Mouse (Mus musculus) midbrain, embryonic 14.5 days (tissue): ENCODE data around the gene Nudt21. TPM values are rescaled to one million over a fixed set of nuclear protein-coding genes. Genes with fewer than 3 reads are reported as not detected.

ENCODE experiments used
- ATAC-seq: fragments of 200-750 bp; cut with Nextera tagmentation; 2 replicates; pipeline ENCODE4 v1.8.0; 2017; ENCODE audit warnings: moderate number of reproducible peaks, moderate library complexity; ENCODE audit not compliant: low FRiP score, low TSS enrichment
- DNase-seq: peaks from one replicate; pipeline ENCODE4 v3.0.0-alpha.2; 2015
- H3K27ac ChIP-seq: fragments of 300-500 bp; sonication (generic); replicated peaks from 2 replicates; pipeline ENCODE4 v1.5.1; 2014; ENCODE audit warnings: mild to moderate bottlenecking, low read depth, low read length, moderate library complexity
- H3K27me3 ChIP-seq: fragments of 300-500 bp; sonication (generic); 2 replicates; pipeline ENCODE4 v1.6.1; 2014; ENCODE audit warnings: low read length, control low read depth, mixed read lengths; ENCODE audit not compliant: control insufficient read depth, insufficient read depth
- H3K36me3 ChIP-seq: fragments of 300-500 bp; sonication (generic); 2 replicates; pipeline ENCODE4 v1.6.1; 2014; ENCODE audit warnings: low read length, control low read depth; ENCODE audit not compliant: control insufficient read depth, insufficient read depth
- H3K4me1 ChIP-seq: fragments of 300-500 bp; sonication (generic); 2 replicates; pipeline ENCODE4 v1.6.1; 2014; ENCODE audit warnings: mild to moderate bottlenecking, antibody characterized with exemption, low read length, control low read depth; ENCODE audit not compliant: control insufficient read depth, insufficient read depth
- H3K4me2 ChIP-seq: fragments of 300-500 bp; sonication (generic); 2 replicates; pipeline ENCODE4 v1.6.1; 2014; ENCODE audit warnings: mild to moderate bottlenecking, low read length, moderate library complexity
- H3K4me3 ChIP-seq: fragments of 300-500 bp; sonication (generic); replicated peaks from 2 replicates; pipeline ENCODE4 v1.5.1; 2014; ENCODE audit warnings: low read depth, low read length
- H3K9ac ChIP-seq: fragments of 300-500 bp; sonication (generic); replicated peaks from 2 replicates; pipeline ENCODE4 v1.6.1; 2014; ENCODE audit warnings: mild to moderate bottlenecking, low read length, moderate library complexity
- H3K9me3 ChIP-seq: fragments of 300-500 bp; sonication (generic); 2 replicates; pipeline ENCODE4 v1.6.1; 2016; ENCODE audit warnings: low read length, control low read depth, mixed read lengths; ENCODE audit not compliant: control insufficient read depth
- WGBS: fragments of 180-500 bp; shearing (Covaris S2); extraction: QIAGEN DNeasy Blood & Tissue Kit; methylation state at CpG from one replicate; pipeline ENCODE4 v1.1.7; 2014; 5-methylcytosine and 5-hydroxymethylcytosine counted together
- polyA plus RNA-seq: library from polyadenylated mRNA; unstranded; fragments of >200 nt; fragmentation: Nextera tagmentation; extraction: Ambion mirVana; gene quantifications from 2 replicates; pipeline ENCODE4 v1.2.1, GENCODE M21; 2014

The Nudt21 gene
- 99.1 and 120 TPM in 2 replicates for polyA plus RNA-seq

DNA sequence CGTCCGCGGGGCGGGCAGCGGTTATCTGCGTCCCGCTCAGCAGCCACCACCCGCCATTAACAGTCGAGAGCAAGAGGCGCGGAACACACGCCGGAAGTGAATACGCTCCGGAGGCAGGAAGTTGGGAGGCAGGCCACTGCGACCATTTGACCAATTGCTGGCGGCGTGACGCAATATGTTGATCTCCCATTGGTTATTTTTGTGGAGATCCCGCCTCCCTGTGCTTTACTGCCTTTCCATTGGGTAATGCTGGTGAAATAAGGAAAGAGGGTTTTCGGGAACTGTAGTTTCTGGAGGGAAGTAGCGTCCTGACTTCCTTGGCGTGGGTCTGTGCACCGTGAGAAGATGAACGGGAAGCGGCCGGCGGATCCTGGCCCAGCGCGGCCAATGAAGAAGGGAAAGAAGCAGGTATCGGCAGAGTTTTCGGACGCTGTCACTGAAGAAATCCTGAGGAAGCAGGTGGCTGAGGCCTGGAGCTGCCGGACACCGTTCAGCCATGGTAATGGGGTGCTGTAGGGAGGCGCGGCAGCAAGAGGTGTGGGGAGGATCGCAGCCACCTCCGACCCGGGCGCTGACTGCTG lies at the start of gene Nudt21, which contains the start of gene Ogfod1:
Gene Nudt21 (minus strand): TSS at position 88 of the 581 bp plus-strand sequence.
Gene Ogfod1 (plus strand): TSS at position 255 of the 581 bp plus-strand sequence.
- DNase-seq (peak; percentile 99), ATAC-seq (peak; percentile 100)
- H3K9me3 ChIP-seq, result no peaks in the 10 kb centered on the region

DNA sequence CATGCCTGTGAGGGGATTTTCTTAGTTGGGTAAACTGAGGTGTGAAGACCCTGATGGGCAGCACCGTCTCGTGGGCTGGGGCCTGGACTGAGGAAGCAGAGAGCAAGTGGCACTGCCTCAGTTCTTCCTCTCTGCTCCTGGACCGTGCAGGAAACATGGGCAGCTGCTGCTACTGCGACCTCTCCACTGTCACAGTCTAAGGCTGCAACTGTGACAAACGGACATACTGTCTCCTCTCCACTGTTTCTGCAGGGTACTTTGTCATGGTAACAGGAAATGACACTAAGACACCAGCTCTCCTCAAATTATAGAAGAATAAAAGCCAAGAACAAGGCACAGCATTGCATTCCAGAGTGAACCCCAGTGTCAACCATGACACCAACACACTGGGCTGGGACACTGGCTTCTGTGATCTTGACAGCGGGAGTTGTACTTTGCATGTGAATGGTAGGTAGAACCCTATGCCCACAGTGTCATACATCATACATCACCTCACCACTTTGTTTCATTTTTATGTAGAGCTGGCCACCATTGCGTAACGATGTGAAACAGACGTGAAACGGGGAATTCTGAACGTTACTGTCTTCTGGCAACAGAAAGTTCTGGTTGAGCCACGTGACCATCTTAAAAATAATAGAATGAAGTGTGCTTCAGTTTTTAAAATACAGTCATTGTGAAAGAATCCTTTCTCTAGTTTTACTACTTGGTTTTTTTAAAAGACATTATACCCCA lies 39.8 kb upstream of the Nudt21 start:
- H3K27me3 ChIP-seq, result no peaks in the 10 kb centered on the region
- peaks cover 41% of the 10 kb centered on the region for H3K36me3 ChIP-seq
- no peak overlapping the region for H3K9ac ChIP-seq
- H3K4me3 ChIP-seq, result no peak overlapping the region
- 79% methylated on average over 12 of the region's 12 CpGs for WGBS
- H3K27ac ChIP-seq, result no peak overlapping the region
- no peaks in the 10 kb centered on the region for H3K4me1 ChIP-seq
- ATAC-seq (no peak), DNase-seq (no peak)
- H3K4me2 ChIP-seq, result no peak overlapping the region
- H3K9me3 ChIP-seq, result no peaks in the 10 kb centered on the region

More for the DNA sequence above, at the start of gene Nudt21, which contains the start of gene Ogfod1:
- Histone ChIP-seq H3K4me1 (peaks cover 22% of the 10 kb centered on the region), H3K36me3 (0 out of 2 replicates have a peak, but pooled peaks cover 7% of the 10 kb centered on the region), H3K4me2 (peak within 1 kb of the TSS; percentile 94), H3K27me3 (no peaks in the 10 kb centered on the region), H3K27ac (peak within 1 kb of the TSS; percentile 76), H3K9ac (peak within 1 kb of the TSS; percentile 64), H3K4me3 (peak within 1 kb of the TSS; percentile 84)
- WGBS, result under 1% methylated on average over 40 of the region's 41 CpGs

DNA sequence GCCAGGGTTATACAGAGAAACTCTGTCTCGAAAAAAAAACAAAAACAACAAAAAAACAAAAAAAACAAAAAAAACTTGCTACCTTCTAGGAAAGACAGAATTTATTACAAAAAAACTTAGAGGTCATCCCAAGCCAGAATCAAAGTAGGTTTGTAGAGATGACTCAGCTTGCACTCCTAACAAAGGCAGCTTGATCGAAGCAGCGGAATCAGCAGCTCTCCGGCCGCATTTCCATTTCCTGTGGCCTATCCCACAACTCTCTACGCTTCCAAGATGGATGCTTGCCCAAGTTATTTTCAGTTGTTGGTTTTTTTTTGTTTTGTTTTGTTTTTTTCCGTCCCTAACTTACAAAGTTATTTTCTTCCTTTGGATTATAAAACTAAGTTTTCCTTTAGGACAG lies 32.0 kb upstream of the Nudt21 start:
- no peak for DNase-seq
- Histone ChIP-seq H3K9ac (no peak overlapping the region), H3K4me3 (no peak overlapping the region), H3K36me3 (peaks cover 33% of the 10 kb centered on the region), H3K4me2 (no peak overlapping the region), H3K9me3 (no peaks in the 10 kb centered on the region), H3K4me1 (peaks cover 4% of the 10 kb centered on the region; the same call in 1 of the 2 replicates), H3K27me3 (no peaks in the 10 kb centered on the region), H3K27ac (no peak overlapping the region)
- ATAC-seq, result no peak
- WGBS, result 98% methylated on average over 7 of the region's 7 CpGs

DNA sequence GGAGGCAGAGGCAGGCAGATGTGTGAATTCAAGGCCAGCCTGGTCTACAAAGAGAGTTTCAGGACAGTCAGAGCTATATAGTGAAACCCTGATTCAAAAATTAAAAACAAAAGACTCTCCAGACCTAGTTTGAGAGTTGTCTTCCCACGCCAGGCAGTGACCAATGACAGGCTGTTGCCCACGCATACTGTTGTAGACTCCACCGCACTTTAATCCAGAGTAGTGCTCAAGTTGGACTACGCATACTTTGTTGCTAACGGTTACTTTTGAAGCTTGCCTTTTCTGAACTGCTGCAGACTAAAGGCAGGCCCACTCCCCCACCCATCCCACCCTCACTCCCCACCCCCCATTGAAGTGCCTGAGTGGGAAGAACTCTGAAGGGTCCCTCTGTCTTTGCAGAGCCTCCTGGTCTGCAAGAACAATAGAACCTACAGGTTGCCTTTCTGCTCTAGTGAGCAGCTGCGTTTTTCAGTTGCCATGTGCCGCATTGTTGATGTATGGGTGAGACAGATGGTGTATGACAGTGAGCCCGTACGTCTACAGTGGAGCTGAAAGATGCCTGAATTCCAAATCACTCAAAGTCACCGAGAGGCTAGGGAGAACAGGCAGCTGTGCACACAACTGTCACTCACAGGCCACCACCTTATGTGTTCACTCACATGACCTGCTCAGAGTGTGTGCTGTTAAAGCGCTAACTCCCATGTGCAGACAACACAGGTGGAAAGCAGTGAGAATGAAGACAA lies 29.5 kb upstream of the Nudt21 start:
- H3K9me3 ChIP-seq, result no peaks in the 10 kb centered on the region
- H3K4me2 ChIP-seq, result no peak overlapping the region
- WGBS, result 8% methylated on average over 11 of the region's 11 CpGs
- peaks cover 39% of the 10 kb centered on the region for H3K36me3 ChIP-seq
- peak; percentile 80 for ATAC-seq
- H3K9ac ChIP-seq, result no peak overlapping the region
- no peaks in the 10 kb centered on the region for H3K27me3 ChIP-seq
- peak; percentile 48 for DNase-seq
- H3K4me3 ChIP-seq, result no peak overlapping the region
- peaks cover 4% of the 10 kb centered on the region; the same call in 1 of the 2 replicates for H3K4me1 ChIP-seq
- H3K27ac ChIP-seq, result no peak overlapping the region

DNA sequence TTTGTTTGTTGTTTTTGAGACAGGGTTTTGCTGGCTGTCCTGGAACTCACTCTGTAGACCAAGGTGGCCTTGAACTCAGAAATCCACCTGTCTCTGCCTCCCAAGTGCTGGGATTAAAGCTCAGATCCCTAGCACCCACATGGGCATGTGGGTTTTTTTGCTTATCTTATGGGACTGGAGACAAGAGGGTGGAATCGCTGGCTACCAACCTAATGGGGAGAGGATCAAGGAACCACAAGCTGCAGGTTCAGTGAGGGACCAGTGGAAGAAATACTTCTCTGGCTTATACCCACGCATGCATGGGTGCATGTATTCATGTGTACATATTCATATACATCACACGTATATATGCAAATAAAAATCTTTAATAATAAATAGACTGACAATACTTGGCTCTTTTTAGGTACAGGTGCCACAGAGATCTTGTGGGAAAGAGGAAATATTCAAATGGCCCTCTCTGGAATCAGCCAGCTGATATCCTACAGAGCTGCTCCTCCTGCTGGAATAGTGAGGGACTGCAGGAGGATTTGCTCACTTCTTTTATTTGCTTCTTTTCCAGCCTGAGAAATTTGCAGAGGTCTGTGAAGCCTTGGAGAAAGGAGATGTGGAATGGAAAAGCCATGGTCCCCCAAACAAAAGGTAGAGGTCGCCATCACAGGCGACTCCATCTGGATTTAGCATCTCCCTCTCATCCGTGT lies 20.5 kb upstream of the Nudt21 start:
- no peak for ATAC-seq

DNA sequence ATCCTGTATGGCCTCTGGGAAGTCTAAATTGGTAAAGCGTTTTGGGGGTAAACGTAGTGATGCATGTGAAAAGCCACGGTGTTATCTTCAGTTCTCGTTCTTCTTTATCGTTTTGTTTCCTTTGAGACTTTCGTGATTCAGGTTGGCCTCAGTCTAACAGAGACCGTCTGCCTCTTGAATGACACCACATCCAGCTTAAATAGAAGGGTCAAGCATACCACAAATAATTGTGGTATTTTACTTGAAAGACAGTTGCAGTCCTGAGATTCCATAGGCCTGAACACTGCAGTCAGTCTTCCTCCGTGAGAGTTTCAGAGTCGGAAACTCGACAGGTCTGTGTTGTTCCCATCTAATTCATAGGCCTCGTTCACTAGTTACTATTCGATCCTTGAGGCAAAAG lies 15.9 kb upstream of the Nudt21 start:
- WGBS, result 92% methylated on average over 12 of the region's 12 CpGs
- Histone ChIP-seq H3K27me3 (no peaks in the 10 kb centered on the region), H3K9ac (no peak overlapping the region), H3K4me3 (no peak overlapping the region), H3K27ac (no peak overlapping the region), H3K36me3 (peaks cover 62% of the 10 kb centered on the region), H3K9me3 (no peaks in the 10 kb centered on the region), H3K4me2 (no peak overlapping the region), H3K4me1 (no peaks in the 10 kb centered on the region)
- no peak for DNase-seq
- no peak for ATAC-seq

More for the DNA sequence above, 20.5 kb upstream of the Nudt21 start:
- no peaks in the 10 kb centered on the region for H3K4me1 ChIP-seq
- H3K9me3 ChIP-seq, result no peaks in the 10 kb centered on the region
- WGBS, result 59% methylated on average over 6 of the region's 6 CpGs
- H3K9ac ChIP-seq, result no peak overlapping the region
- peaks cover 68% of the 10 kb centered on the region for H3K36me3 ChIP-seq
- peak; percentile 85 for DNase-seq
- H3K27ac ChIP-seq, result no peak overlapping the region
- no peaks in the 10 kb centered on the region for H3K27me3 ChIP-seq
- no peak overlapping the region for H3K4me3 ChIP-seq
- no peak overlapping the region for H3K4me2 ChIP-seq

DNA sequence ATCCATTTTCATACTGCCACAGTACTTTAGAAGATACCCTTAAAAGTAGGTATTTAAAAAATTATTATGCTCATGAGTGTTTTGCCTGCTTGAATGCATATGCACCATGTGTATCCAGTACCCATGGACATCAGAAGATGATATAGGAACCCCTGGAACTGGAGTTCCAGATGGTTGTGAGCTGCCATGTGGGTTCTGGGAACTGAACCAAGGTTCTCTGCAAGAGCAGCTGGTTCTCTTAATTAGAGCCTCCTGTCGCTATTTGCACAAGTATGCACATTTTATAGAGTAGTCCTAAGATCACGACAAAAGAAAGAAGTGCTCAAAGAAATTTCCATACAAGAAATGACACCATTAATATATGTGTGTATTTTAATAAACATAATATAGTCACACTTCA lies 11.0 kb upstream of the Nudt21 start:
- H3K4me3 ChIP-seq, result no peak overlapping the region
- ATAC-seq (no peak), DNase-seq (no peak)
- no peaks in the 10 kb centered on the region for H3K9me3 ChIP-seq
- H3K27ac ChIP-seq, result no peak overlapping the region
- no peaks in the 10 kb centered on the region for H3K4me1 ChIP-seq
- peaks cover 27% of the 10 kb centered on the region for H3K36me3 ChIP-seq
- H3K9ac ChIP-seq, result no peak overlapping the region
- H3K4me2 ChIP-seq, result no peak overlapping the region
- 93% methylated on average over 2 of the region's 2 CpGs for WGBS
- no peaks in the 10 kb centered on the region for H3K27me3 ChIP-seq

DNA sequence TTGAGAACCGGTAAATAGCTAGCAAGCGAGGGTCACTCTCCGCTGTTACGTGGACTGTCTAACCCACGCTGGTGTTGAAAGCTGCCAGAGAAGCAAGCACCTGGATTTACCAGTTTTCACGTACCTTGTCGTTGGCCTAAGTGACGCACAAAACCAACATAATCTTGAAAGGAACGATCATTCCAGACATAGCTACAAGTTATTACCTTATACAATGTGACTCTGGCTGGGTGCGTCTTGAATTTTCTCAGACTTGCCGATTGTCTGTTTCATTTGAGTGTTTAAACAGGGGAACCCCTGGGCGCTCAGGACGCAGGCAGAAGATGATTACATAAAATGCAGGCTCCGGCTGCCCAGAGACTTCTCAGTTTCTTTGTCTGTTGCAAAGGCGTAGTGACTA lies 975 bp upstream of the Nudt21 start:
- peak overlapping the region; percentile 62 for H3K9ac ChIP-seq
- 0 out of 2 replicates have a peak, but pooled peaks cover 7% of the 10 kb centered on the region for H3K36me3 ChIP-seq
- H3K4me2 ChIP-seq, result peak overlapping the region; percentile 65
- DNase-seq (peak; percentile 33), ATAC-seq (no peak)
- H3K27ac ChIP-seq, result no peak overlapping the region
- H3K9me3 ChIP-seq, result no peaks in the 10 kb centered on the region
- peak overlapping the region; percentile 84 for H3K4me3 ChIP-seq
- peaks cover 22% of the 10 kb centered on the region for H3K4me1 ChIP-seq
- whole genome bisulfite sequencing, result 10% methylated on average over 15 of the region's 15 CpGs
- no peaks in the 10 kb centered on the region for H3K27me3 ChIP-seq
